Mouse (Mus musculus) cerebellum, postnatal 10 days (tissue): ENCODE results near the gene Btbd19.

Source experiments
- DNase-seq, 2 experiments: peaks; one replicate each; pipeline ENCODE4 v3.0.0; 2021; ENCODE audit warnings: mixed read lengths in 2 of 2

Gene Btbd19

GRCm38 (mm10) chr4:117133817-117134600 lies 8.5 kb upstream of the Btbd19 start, which contains the start of gene Plk3:
TSS of gene Plk3 (minus strand) at chr4:117133963.
- DNase-seq = peak; percentile 99

DNA sequence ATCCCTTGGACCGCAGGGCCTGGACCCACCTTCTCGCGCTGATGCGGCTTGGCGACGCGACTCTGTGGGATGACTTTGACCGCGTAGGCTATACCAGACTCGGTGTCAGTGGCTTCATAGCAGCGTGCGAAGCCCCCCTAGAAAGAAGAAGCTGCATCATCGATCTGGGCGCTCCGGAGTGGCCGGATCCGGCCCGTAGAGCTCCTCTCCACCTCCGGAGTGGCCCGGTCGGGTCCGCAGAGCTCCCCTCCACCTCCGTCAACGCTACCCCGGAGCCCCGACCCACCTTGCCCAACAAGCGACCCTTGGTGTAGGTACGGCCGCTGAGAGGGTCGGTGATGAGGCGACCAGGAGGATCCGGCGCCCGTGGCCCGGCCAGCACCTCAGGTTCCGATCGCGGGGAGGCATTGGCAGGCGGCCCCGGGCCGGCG lies 7.9 kb upstream of the Btbd19 start:
- no peak for DNase-seq

DNA sequence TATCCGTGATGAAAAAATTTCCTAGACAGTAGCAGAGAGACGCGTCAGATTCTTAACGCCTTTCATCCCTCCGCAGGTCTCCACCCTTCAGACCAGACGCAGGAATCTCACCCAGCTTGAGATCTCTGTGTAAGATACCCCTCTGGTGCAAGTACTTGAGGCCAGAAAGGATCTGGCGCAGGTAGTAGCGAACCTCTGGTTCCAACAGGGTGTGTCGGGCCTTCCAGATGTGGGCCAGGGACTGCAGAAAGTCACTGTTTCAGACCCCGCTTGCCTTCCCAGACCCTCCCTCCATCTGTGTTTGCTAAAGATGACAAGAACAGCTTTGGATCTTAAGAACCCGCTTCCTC lies 7.2 kb upstream of the Btbd19 start:
- no peak for DNase-seq

- peak; percentile 61 to 79 for DNase-seq
Observed at GRCm38 (mm10) chr4:117131890-117132793, 6.6 kb upstream of the Btbd19 start.

DNA sequence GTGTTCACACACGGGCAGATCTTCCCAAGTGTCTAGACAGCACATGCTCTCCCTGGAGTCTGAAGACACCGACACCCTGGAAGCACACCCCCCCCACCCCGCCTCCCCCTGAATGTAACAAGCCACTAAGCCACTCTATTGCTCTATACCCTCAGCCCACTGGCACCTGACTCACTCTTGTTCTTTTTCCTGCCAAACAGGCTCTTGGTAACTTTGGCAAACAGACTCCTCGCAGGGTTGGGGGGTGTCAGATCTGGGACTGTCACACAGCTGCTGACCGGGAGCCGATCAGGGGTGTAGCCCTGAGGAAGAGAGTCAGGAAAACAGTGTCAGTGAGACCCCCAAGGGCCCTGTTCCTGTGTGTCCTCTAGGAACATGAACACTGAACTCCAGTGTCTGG lies 5.7 kb upstream of the Btbd19 start:
- DNase-seq = no peak

DNA sequence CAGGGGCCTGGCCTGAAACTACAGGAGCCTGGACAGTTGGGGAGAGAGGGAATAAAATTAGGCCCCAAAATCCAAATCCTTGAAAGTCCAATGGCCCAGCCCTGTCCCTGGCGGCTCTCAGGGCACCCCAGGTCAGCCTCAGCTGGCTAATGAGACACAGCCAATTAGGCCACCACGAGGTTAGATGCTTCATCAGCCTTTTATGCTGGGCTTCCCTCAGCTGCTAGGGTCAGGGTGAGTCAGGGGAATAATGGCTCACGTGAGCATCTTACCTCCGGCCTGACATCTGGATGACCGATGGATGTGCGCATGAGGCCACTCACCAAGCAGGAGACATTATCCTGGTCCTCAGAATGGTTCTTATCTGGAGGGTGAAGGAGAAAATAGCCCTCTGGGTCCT lies 5.3 kb upstream of the Btbd19 start:
- no peak for DNase-seq

GRCm38 (mm10) chr4:117127991-117128686 lies 2.6 kb upstream of the Btbd19 start:
- no peak for DNase-seq

DNA sequence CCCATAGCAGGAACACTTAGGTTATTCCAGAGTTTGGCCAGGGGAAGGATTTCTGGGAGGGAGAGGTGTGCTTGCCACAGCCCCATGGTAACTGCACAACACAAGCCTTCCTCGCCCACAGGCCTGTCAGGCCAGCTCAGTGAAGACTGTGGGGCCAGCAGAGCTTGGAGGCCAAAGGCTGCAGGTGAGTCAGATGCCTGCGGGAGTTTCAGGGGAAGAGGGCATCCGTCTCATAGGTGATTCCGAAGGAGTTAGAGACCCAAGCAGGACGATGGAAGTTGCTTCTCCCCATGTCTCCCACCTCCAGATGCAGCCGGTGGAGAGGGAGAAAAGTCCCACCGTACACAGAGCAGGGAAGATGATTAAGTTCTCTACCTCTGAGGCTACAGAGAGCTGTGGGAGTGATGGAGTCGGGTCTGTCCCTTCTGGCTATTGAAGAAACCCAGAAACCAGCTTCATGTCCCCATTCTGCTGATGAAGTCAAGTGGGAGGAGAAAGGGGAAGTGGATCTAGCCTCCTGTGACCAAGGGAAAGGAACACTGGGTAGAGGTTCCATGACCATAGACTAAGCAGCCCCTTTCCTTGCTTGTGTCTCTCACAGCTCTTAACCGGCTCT lies 1.3 kb upstream of the Btbd19 start, which contains the start of gene Tctex1d4:
Gene Tctex1d4, plus strand, starts transcription at position 120 of the 616 bp plus-strand sequence.
- no peak for DNase-seq

DNA sequence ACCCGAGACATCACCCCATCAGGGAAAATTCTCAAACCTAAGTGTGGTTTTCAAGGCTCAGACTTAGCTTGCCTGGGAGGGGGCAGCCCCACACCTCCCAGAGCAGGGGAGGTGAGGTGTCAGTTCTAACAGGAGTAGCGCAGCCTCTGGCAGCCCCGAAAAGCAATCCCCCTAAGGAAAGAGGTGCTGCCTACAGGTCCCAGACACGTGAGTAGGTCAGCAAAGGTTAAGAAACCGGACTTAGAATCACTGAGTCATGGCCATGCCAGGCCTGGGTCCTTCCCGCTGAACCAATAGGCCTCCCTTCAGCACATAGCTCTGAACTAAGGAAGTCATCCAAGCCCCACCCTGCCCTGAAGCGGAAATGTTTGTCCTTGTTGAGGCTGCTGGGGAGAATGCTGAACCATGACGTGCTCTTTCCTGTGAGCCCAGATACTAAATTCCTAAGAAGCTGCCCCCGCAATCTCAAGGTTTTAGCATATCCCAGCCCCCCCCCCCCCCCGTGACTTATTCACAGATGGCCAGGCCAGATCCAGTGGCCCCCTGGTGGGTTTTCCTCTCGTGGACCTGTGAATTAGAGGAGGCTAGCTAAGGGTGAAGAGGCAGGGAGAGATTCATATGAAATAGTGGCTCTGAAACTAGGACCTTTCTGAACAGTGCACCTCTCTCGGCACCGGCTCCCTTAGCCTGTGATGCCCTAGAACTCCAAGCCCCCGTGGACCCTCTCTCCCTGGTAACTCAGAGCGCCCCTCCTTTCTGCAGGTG lies 567 bp upstream of the Btbd19 start:
- DNase-seq = peak; percentile 59

GRCm38 (mm10) chr4:117124518-117125347 lies 792 bp downstream of the Btbd19 start:
- peak; percentile 27 to 49 for DNase-seq

DNA sequence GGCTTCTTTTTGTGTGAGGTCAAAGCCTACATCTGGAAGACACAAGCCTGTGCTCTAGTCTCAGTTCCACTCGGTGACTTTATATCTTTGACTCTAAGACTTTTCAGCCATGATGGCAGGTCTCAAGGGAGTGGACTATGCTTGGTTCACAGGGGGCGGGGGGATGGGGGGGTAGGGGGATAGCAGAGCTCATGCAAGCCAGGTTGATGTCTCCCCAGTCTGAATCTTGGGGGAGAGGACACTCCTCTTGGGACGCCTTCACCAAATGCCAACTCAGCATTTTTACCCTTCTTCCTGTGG lies 1.4 kb downstream of the Btbd19 start:
- no peak for DNase-seq

DNA sequence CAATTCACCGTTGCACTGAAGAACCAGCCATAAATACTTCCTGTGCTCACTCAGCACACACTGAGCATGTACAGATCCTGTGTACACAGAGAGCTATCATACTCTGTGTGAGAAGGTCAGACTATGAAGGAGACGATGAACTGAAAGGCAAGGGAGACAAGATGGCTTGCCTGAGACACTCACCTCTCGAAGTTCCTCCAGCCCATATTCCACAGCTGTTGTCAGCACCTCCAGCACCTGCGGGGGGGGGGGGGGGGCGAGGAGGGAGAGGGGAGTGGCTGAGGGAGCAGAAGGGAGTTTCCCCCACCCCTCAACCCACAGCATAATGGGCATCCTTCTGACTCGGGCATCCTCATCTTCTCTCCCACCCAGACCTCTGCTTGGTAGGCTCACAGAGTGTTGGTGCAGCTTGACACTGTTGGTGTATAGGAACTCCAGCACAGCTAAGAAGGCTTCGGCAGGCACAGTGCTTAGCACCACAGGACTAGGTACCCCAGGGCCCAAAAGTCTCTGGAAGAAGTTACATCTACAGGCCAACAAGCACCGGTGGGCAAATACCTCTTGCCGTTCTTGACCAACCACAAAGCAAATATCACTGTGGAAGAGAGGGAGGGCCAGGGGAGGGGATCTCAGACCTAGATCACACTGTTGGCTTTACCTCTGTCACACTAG lies 1.8 kb downstream of the Btbd19 start:
- DNase-seq = no peak

DNA sequence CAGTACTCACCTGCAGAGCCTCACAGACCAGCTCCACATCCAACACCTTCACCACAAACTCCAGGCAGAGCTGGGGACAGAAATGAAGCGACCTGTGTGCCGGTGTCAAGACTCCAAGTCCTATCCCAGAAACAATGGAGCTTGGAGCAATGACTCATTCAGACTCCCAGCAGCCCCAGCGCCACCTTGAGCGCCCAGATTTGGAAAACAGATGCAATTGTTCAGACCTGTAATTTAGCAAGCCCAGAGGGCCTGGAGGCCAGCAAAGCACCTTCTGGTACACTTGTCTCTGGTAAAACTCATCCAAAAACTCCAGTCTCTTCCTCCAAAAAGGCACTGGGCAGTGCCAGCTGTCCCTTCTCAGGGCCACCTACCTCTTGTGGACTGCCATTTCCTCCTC lies 3.3 kb downstream of the Btbd19 start:
- DNase-seq = no peak

- peak; percentile 92 to 94 for DNase-seq
Observed at GRCm38 (mm10) chr4:117120445-117121414, 4.8 kb downstream of the Btbd19 start.

GRCm38 (mm10) chr4:117120052-117120444 lies 5.5 kb downstream of the Btbd19 start:
- no peak for DNase-seq

DNA sequence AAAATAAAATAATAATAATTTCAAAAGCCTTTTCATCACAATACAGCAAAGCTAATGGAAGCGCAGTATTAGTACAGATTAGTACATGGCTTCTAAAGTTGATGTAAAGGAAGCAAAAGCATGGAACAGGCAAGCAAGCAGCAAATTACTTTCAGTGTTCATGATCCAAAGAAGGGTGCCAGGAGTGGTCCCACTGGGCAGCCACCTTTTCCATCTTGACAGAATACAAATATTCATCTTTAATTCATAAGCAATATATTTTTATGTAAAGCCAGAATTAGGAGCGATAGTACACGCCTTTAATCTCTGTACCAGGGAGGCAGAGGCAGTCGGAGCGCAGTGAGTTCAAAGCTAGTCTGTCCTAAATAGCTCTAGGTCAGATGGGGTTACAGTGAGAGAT lies 5.9 kb downstream of the Btbd19 start:
- DNase-seq = peak in 1 of 2 experiments; percentile 32

DNA sequence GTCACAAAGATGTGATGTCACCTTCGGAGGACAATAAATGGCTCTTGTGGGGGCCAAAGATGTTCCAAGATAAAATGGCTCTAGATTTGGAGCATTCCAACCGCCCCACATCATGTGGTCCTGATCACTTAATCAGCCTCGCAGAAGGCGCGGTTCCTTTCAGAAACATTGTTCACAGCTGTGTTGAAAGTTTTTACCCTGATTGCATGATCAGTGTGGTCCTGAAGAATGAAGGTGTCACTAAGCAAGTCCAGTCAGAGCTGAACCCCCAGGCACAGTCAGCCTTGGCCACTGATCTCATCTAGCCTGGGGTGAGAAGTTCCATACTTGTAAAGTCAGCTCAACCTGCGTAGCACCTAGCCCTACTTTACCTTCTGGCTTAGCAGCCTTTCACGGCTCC lies 7.6 kb downstream of the Btbd19 start:
- DNase-seq = no peak

DNA sequence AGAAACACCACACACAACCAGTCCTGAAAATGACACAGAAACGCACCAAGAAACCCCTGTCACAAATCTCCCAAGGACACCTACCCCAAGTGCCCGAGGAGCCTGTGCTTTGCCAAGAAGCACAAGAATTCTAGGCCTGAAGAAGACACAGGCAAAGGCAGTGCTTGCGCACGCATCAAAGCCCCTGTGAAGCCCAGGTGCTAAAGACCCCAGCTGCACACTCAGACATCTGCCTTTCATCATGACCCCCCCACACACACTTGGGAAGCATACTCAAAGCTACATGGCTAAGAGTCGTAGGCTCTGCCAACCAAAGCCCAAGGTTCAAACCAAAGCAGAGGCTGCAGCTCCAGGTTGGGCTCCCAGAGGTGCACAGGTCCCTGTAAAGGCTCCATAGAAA lies 9.9 kb downstream of the Btbd19 start:
- peak in 1 of 2 experiments; percentile 1 for DNase-seq

- DNase-seq = no peak
Observed at GRCm38 (mm10) chr4:117113237-117113636, 12.3 kb downstream of the Btbd19 start.
